Mouse (Mus musculus): Measurements from ENCODE around the gene Kdm2b. TPM values are rescaled to one million over a fixed set of nuclear protein-coding genes. Genes with fewer than 3 reads are reported as not detected.

Kdm2b gene
- total and polyA plus RNA-seq, 2 experiments from 2014 or later: 78.6 to 110 TPM

- DNase-seq (ENCODE audit: low spot score) (no peak), ATAC-seq (ENCODE audit: low FRiP score) (no peak)
- Histone ChIP-seq H3K27ac (ENCODE audit: low read depth, low read length) (no peak overlapping the region), H3K4me3 (ENCODE audit: low read depth, low read length) (no peak overlapping the region), H3K27me3 (ENCODE audit: insufficient read depth, low read length) (no peaks in the 10 kb centered on the region), H3K36me3 (ENCODE audit: insufficient read depth, low read length) (peaks cover 8% of the 10 kb centered on the region; the same call in 1 of the 2 replicates), H3K9me3 (ENCODE audit: low read length) (no peaks in the 10 kb centered on the region), H3K4me1 (ENCODE audit: insufficient read depth, low read length) (no peaks in the 10 kb centered on the region), H3K4me2 (ENCODE audit: low read depth, low read length, poor library complexity, severe bottlenecking) (no peak overlapping the region), H3K9ac (replicated peaks; ENCODE audit: low read length, poor library complexity, severe bottlenecking) (no peak overlapping the region)
- no peak for TF ChIP-seq CTCF (IDR thresholded peaks at IDR 0.05)
- 90% methylated on average over 6 of the region's 6 CpGs for WGBS
Observed at GRCm38 (mm10) chr5:122927703-122928102, 61.9 kb downstream of the Kdm2b start.

DNA sequence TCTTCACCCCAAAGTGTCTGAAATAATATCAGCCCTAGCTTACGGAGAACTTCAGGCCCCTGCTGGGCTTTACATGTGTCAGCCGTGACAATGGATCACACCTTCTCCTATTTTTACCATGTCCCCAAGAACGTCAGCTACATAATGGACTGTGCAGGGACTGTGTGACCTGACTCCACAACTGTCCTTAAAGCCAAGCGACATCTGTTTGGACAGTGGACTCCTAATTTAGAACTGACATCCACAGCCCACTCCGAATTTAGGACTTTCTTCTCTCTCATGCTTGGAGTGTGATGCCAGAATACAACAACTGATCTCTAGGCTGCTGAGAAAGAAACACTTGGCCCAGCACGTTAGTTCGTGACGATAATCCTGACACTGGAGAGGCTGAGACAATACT, 62.5 kb downstream of the Kdm2b start:
- ATAC-seq (ENCODE audit: low FRiP score) (no peak), DNase-seq (ENCODE audit: low spot score) (no peak)
- TF ChIP-seq CTCF (IDR thresholded peaks at IDR 0.05): no peak
- Histone ChIP-seq H3K9me3 (ENCODE audit: low read length) (no peaks in the 10 kb centered on the region), H3K27me3 (ENCODE audit: insufficient read depth, low read length) (no peaks in the 10 kb centered on the region), H3K4me2 (ENCODE audit: low read depth, low read length, poor library complexity, severe bottlenecking) (no peak overlapping the region), H3K36me3 (ENCODE audit: insufficient read depth, low read length) (peaks cover 2% of the 10 kb centered on the region; the same call in 1 of the 2 replicates), H3K4me1 (ENCODE audit: insufficient read depth, low read length) (no peaks in the 10 kb centered on the region), H3K27ac (ENCODE audit: low read depth, low read length) (no peak overlapping the region), H3K9ac (replicated peaks; ENCODE audit: low read length, poor library complexity, severe bottlenecking) (no peak overlapping the region), H3K4me3 (ENCODE audit: low read depth, low read length) (no peak overlapping the region)
- 64% methylated on average over 8 of the region's 8 CpGs for WGBS

GRCm38 (mm10) chr5:122926341-122926740, 63.3 kb downstream of the Kdm2b start:
- DNase-seq (ENCODE audit: low spot score) (no peak), ATAC-seq (ENCODE audit: low FRiP score) (no peak)
- Histone ChIP-seq H3K4me3 (ENCODE audit: low read depth, low read length) (no peak overlapping the region), H3K4me2 (ENCODE audit: low read depth, low read length, poor library complexity, severe bottlenecking) (no peak overlapping the region), H3K36me3 (ENCODE audit: insufficient read depth, low read length) (no peaks in the 10 kb centered on the region), H3K27me3 (ENCODE audit: insufficient read depth, low read length) (no peaks in the 10 kb centered on the region), H3K9me3 (ENCODE audit: low read length) (no peaks in the 10 kb centered on the region), H3K27ac (ENCODE audit: low read depth, low read length) (no peak overlapping the region), H3K9ac (replicated peaks; ENCODE audit: low read length, poor library complexity, severe bottlenecking) (no peak overlapping the region), H3K4me1 (ENCODE audit: insufficient read depth, low read length) (no peaks in the 10 kb centered on the region)
- WGBS: 79% methylated on average over 3 of the region's 3 CpGs
- no peak for TF ChIP-seq CTCF (IDR thresholded peaks at IDR 0.05)

GRCm38 (mm10) chr5:122925534-122925958, 64.1 kb downstream of the Kdm2b start:
- peak; percentile 89 for TF ChIP-seq CTCF (IDR thresholded peaks at IDR 0.05)
- H3K4me1 ChIP-seq (ENCODE audit: insufficient read depth, low read length): no peaks in the 10 kb centered on the region
- H3K9ac ChIP-seq (replicated peaks; ENCODE audit: low read length, poor library complexity, severe bottlenecking): 0 out of 2 replicates have a peak overlapping the region, but pooled peaks have one; percentile 13
- H3K36me3 ChIP-seq (ENCODE audit: insufficient read depth, low read length): no peaks in the 10 kb centered on the region
- H3K4me3 ChIP-seq (ENCODE audit: low read depth, low read length): no peak overlapping the region
- WGBS: 24% methylated on average over 7 of the region's 7 CpGs
- H3K9me3 ChIP-seq (ENCODE audit: low read length): no peaks in the 10 kb centered on the region
- H3K4me2 ChIP-seq (ENCODE audit: low read depth, low read length, poor library complexity, severe bottlenecking): no peak overlapping the region
- ATAC-seq (ENCODE audit: low FRiP score): no peak
- DNase-seq (ENCODE audit: low spot score): peak; percentile 80
- 0 out of 2 replicates have a peak overlapping the region, but pooled peaks have one; percentile 26 for H3K27ac ChIP-seq (ENCODE audit: low read depth, low read length)
- H3K27me3 ChIP-seq (ENCODE audit: insufficient read depth, low read length): no peaks in the 10 kb centered on the region

- no peak overlapping the region for H3K9ac ChIP-seq (replicated peaks; ENCODE audit: low read length, poor library complexity, severe bottlenecking)
- no peaks in the 10 kb centered on the region for H3K27me3 ChIP-seq (ENCODE audit: insufficient read depth, low read length)
- no peak overlapping the region for H3K4me2 ChIP-seq (ENCODE audit: low read depth, low read length, poor library complexity, severe bottlenecking)
- no peaks in the 10 kb centered on the region for H3K36me3 ChIP-seq (ENCODE audit: insufficient read depth, low read length)
- H3K4me3 ChIP-seq (ENCODE audit: low read depth, low read length): no peak overlapping the region
- no peaks in the 10 kb centered on the region for H3K9me3 ChIP-seq (ENCODE audit: low read length)
- 91% methylated on average over 10 of the region's 10 CpGs for WGBS
- H3K4me1 ChIP-seq (ENCODE audit: insufficient read depth, low read length): no peaks in the 10 kb centered on the region
- DNase-seq (ENCODE audit: low spot score): no peak
- TF ChIP-seq CTCF (IDR thresholded peaks at IDR 0.05): no peak
- no peak overlapping the region for H3K27ac ChIP-seq (ENCODE audit: low read depth, low read length)
- no peak for ATAC-seq (ENCODE audit: low FRiP score)
Observed at GRCm38 (mm10) chr5:122923871-122924465, 65.7 kb downstream of the Kdm2b start.

DNA sequence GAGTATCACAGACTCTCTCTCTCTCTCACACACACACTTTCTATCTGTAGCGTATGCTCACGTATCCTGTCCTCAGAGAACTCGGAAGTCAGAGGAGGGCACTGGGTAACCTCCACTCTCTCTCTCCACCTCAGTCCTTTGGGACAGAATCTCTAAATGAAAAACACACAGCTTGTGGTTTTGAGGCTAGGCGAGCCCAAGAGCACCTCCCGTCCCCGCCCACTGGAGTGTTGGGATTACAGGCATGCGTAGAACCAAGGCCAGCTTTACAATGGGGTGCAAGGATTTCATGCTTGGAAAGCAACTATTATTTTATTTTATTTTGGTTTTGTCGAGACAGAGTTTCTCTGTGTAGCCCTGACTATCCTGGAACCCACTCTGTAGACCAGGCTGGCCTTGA, 67.7 kb downstream of the Kdm2b start:
- 94% methylated on average over 8 of the region's 8 CpGs for WGBS
- DNase-seq (ENCODE audit: low spot score) (no peak), ATAC-seq (ENCODE audit: low FRiP score) (no peak)
- TF ChIP-seq CTCF (IDR thresholded peaks at IDR 0.05): no peak
- H3K4me1 ChIP-seq (ENCODE audit: insufficient read depth, low read length): no peaks in the 10 kb centered on the region
- H3K27ac ChIP-seq (ENCODE audit: low read depth, low read length): no peak overlapping the region
- no peaks in the 10 kb centered on the region for H3K9me3 ChIP-seq (ENCODE audit: low read length)
- no peak overlapping the region for H3K4me3 ChIP-seq (ENCODE audit: low read depth, low read length)
- no peak overlapping the region for H3K4me2 ChIP-seq (ENCODE audit: low read depth, low read length, poor library complexity, severe bottlenecking)
- H3K9ac ChIP-seq (replicated peaks; ENCODE audit: low read length, poor library complexity, severe bottlenecking): no peak overlapping the region
- H3K36me3 ChIP-seq (ENCODE audit: insufficient read depth, low read length): no peaks in the 10 kb centered on the region
- no peaks in the 10 kb centered on the region for H3K27me3 ChIP-seq (ENCODE audit: insufficient read depth, low read length)

Data from midbrain, postnatal 0 days (tissue).